Mouse (Mus musculus) lung, postnatal 14 days (tissue): ENCODE data around the gene Plb1.

Experiments used
- DNase-seq: peaks from one replicate; pipeline ENCODE4 v3.0.0; 2021

Plb1 gene

GRCm38 (mm10) chr5:32397719-32398118, 165.2 kb downstream of the Plb1 start:
- peak; percentile 21 for DNase-seq

- DNase-seq: no peak
Measured at GRCm38 (mm10) chr5:32400926-32401325, 168.4 kb downstream of the Plb1 start.

GRCm38 (mm10) chr5:32403082-32403953, 170.8 kb downstream of the Plb1 start:
- DNase-seq: no peak

GRCm38 (mm10) chr5:32405199-32405855, 172.8 kb downstream of the Plb1 start:
- no peak for DNase-seq

- DNase-seq: no peak
Measured at GRCm38 (mm10) chr5:32408771-32409170, 176.3 kb downstream of the Plb1 start.

- DNase-seq: no peak
Measured at GRCm38 (mm10) chr5:32409747-32410146, 177.2 kb downstream of the Plb1 start.

GRCm38 (mm10) chr5:32410954-32411688, 178.6 kb downstream of the Plb1 start:
- no peak for DNase-seq

- peak; percentile 32 for DNase-seq
Measured at GRCm38 (mm10) chr5:32412186-32412950, 179.9 kb downstream of the Plb1 start.

GRCm38 (mm10) chr5:32413083-32413482, 180.6 kb downstream of the Plb1 start:
- DNase-seq: no peak

- no peak for DNase-seq
Measured at GRCm38 (mm10) chr5:32413569-32413968, 181.1 kb downstream of the Plb1 start.

GRCm38 (mm10) chr5:32414461-32414985, 182.0 kb downstream of the Plb1 start:
- DNase-seq: no peak

GRCm38 (mm10) chr5:32415554-32415953, 183.0 kb downstream of the Plb1 start:
- no peak for DNase-seq
